Mouse (Mus musculus) cerebellum, adult 18-20 months (tissue): ENCODE data around the gene Igf1r.
A peak's percentile ranks its signal among the peaks of the same experiment; 100 is the strongest.

Experiments
- DNase-seq, 2 experiments: peaks; one replicate each; pipeline ENCODE4 v3.0.0; 2021

The Igf1r gene

DNA sequence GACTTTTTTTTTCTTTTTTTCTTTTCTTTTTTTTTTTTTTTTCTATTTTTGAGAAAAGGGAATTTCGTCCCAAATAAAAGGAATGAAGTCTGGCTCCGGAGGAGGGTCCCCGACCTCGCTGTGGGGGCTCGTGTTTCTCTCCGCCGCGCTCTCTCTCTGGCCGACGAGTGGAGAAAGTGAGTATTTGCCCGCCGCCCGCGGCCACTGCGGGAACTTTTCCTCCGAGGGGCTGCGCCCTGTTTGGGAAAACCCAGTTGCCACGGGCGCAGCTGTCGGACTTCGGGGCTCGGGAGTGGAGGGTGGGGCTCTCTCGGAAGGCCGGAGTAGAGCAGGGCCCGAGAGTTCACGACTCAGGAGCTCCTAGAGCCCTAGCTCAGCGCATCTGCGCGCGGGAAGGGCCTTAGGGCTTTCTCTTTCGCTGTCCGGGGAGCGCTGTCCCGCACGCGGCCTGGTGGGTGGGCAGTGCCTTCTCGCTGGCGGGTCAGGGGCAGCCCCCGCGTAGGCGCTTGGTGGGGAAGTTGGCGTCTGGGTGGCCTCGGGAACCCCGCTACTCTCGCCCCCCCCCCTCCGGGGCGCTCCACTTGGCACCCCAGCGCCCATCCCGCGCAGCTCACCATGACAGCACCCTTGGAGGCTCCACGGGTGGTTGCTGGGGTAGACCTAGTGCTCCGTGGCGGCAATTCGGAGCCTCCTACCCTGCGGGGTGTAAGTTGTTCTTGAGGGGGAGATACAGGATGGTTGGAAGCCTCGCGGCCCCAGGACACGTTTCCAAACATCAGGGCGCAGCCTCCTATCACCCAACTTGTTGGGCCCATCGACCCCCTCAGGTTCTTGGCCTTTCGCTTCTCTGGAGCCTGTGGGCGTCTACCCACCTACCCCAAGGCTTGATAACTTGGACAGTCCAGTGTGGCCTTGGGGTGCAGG, at the start of gene Igf1r:
TSS of gene Igf1r (plus strand) at position 51 of the 924 bp plus-strand sequence.
- peak; percentile 47 to 54 for DNase-seq

DNA sequence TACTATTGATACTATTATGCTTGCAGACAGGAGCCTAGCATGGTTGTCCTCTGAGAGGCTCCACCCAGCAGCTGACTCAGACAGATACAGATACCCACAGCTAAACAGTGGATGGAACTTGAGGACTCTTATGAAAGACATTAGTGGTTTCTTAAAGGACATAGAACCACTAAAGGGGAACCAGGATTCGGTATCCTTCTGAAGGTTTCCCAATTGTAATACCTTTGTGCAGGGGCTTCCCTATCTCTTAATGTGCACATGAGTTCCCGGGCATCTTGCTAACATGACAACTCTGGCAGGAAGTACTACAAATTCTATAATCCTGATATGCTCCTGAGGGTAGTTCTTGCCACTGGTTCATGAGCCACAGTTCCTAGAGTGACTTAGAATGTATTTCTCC, 46.3 kb upstream of the Igf1r start:
- DNase-seq: no peak

DNA sequence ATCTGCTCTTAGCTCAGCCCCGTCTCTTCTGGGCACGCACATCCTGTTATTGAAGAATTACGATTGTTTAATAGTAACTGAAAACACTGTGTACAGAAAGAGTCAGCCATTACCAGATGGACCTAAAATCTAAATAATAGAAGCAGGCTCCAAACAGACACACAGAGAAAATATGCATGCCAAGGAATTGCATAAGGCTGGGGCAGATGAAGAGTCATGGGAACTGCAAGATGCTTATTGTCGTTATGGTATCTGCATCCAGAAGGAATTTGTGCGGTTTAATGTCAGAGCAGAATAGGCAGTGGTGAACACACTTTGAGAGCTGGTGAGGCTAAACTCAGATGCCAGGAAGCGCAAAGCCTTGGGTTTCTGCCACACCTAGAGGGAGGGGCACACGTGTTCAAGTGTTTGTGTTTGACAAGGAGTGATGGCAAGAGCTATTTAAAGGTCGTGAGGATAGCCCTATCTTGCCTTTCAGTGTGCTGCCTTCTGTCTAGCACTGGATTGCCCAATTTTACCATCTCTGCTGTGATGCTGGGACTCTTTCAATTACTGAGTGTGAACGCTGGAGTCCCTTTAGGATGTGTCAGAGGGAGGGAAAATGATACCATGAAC, 44.7 kb upstream of the Igf1r start:
- DNase-seq: no peak

DNA sequence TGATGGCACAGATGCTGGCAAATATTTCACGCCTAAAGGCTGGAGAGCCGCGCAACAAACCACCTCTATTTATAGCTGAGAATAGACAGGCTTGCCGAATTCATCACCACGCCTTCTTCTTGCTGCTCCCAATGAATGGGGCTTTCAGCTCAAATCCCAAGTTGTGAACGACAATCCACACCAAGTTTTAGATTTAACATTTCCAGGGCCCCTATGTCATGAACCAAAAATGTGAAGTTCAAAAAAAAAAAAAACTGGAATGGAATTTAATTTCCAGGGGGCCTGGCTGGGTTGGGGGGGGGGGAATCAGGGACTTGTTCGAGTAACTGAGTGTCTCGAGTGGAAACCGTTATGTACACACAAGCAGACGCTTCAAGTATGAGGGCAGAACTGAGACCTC, 42.1 kb upstream of the Igf1r start:
- no peak for DNase-seq

DNA sequence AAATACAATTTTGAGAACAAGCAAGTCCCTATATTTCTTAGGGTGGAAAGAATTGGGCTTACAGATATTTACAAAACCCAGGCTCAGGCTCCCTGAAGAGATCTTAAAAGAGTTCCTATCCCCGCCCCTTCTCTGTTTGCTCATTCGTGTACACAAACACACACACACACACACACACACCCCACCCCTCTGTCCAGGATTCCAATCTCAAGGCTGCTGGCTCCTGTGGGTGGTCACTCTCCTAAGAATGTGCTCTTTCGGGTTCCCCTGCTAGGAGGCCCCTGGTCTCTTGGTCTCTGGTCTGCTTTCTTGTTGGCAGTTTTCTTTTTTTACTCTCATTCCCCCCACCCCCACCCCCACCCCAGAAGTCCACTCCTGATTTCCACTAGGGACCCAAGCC, 41.7 kb upstream of the Igf1r start:
- no peak for DNase-seq

DNA sequence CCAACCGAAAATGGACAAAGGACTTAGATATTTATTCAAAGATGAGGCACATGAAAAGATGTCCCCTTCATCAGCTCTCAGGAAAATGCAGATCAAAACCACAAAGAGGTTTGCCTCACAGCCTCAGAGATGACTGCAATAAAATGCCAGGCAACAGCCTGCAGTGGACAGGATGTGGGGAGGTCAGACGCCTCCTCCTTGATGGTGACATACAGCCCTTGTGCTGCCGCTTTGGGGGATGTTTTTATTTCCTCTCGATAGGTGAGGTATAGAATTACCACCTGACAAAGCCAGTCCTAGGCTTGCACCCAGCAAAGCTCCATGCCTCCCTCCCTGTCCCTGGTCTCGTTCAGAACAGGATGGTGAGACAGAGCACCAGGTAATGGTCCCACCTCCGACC, 40.8 kb upstream of the Igf1r start:
- DNase-seq: no peak

DNA sequence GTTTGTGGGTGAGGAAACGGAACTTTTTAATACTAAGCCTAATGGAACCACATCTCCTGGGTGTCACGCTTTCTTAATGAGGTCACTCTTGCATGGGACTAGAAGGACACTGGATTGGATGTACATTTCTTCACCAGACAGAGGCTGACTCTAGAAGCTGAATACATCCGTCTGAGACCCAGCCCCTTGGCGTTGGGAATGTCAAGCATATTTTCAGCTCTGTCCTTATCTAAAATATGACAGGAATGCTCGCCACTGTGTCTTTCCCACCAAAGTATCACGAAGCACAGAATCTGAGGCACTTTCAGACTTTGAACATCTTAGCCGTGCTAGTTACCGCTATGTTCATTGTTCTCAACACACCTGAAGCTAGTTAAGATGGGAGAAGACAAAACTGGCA, 35.7 kb upstream of the Igf1r start:
- DNase-seq: no peak

DNA sequence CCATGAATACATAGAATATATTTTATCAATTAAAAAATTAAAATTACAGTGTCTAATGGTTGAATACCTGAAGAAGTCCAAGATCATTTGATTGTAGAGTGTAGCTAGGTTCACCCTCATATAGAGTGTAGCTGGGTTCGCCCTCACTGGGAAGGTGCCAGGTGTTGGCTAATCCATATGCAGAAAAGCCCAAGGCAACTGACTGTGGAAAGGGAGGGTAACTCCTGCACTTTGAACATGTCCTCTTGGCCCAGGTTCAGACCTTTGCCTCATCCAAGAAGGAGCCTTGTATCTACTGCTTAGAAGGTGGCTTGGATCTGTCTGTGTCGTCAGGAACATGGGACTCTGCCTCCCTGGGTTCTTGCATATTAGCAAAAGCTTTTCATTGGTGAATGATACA, 34.9 kb upstream of the Igf1r start:
- no peak for DNase-seq

DNA sequence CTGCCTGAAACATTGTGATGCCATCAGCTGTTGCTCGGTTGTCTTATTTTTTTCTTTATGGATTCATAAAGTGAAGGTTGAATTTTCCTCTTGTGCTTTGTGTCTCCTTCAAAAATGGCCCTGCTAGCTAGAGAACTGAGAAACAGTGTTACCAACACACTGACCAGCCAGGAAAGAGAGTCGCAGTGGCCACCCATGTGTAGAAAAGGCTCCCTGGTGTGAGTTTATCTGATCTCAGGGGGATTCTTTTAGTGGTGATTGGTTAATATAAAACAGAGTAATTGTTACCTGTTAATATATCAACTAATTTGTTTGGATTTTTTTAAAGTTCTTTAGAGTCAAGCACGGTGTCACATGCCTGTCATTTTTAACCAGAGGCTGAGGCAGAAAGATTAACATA, 33.2 kb upstream of the Igf1r start:
- DNase-seq: no peak

DNA sequence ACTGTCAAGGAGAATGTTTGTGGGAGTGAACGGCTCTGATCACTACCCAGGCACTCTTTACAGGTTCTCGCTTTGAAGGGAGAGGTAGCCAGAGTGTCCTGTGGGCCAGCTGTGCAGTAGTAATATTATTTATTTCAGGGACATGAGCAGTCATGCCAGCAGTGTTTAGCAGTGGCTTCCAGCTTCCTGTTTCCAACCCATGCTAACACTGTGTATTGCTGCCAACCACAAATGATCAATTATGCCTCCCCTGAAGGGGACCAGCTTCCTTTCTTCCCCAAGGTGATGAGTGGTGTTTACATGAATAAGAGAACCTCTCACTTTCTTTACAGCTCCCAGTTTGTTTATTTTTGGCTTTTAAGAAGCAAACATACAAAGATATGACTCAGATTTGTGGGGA, 28.4 kb upstream of the Igf1r start:
- no peak for DNase-seq

DNA sequence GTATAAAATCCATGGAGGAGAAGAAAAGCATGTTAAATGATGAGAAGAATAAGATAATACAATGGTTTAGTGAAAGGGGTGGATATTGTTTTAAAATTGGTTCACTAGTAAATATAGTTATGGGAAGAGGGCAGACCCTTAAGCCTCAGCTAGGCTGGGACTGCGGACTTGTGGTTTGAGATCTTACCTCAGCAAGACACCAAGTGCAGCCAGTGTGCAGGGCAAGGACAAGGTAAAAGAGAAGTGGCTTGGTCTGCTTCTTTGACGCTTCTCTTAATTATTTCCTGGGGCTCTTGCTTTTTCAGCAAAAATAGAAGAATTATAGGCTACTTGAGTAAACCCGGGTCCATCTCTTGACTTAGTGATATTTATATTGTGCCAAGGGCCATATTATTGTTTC, 22.5 kb upstream of the Igf1r start:
- no peak for DNase-seq

DNA sequence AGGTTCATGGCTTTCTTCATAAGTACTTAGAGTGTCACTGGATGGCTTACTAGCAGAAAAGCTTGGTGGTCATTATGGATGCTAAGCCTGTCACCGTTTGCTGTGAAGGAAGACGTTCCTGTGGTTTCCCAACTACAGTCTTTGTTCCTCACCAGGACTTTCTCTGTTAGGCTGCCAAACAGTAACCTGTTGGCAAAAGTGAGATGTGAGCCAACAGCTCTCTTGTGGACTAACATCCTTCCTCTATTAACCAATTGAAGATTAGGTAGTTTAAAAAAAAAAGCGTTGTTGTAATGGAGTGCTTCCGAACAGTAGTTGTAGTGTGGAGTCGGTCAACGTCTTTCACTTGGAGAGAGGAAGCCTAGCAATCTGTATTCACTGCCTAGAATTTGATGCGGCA, 15.8 kb upstream of the Igf1r start:
- DNase-seq: no peak

DNA sequence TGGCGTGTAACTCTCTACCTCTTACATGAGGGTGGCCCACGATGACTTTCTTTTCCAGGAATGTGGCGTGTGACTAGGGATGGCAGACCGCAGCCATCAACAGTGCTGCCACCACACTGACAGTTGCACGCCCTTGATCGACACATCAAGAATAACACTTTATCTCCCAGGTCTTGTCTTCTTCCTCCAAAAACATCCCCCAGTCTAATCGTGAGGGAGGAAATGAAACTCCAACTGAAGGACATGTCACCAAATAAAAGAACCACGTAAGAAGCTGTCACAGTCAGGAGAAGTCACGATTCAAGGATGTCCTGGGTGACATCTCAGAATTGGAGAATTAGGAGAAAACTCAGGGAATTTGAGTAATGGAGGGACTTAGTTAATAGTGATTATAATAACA, 8.8 kb upstream of the Igf1r start:
- no peak for DNase-seq

DNA sequence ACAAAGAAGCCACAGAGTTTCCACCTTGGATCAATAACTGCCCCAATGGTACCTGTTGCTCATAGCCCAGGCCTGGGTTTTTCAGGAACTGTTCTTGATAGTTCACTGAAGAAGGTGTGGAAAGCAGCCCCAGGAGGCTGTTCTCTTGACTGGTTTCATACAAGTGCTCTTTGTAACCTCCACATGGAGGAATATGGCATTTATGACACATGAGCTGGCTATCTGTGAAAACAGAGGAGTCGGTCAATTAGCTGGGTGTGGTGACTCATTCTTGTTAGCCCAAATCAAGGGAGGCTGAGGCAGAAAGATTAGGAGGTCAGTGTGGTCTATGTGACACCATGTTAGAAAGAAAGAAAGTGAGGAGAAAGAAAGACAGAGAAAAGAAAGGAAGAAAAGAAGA, 5.7 kb upstream of the Igf1r start:
- no peak for DNase-seq

DNA sequence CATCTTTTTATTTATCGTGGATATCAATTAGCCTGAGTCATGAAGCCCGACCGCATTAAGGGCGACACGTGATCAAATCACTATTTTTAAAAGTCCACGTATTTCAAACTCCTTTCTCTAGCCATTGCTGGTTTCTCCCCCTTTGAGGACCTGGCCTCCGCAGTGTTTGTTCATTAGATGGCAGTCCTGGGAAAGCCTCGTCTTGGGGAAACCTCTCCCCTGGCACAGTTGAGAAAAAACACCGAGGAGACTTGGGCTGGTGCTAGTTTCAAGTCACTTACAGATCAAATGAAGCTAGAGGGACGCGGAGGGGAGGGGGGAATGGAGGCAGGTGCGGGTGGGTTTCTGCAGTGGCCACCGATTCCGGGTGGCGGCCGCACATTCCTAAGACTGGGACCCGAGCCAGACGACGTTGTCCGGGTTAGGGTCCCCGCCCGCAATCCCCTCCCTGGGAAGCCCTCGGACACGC, 2.2 kb upstream of the Igf1r start:
- no peak for DNase-seq

DNA sequence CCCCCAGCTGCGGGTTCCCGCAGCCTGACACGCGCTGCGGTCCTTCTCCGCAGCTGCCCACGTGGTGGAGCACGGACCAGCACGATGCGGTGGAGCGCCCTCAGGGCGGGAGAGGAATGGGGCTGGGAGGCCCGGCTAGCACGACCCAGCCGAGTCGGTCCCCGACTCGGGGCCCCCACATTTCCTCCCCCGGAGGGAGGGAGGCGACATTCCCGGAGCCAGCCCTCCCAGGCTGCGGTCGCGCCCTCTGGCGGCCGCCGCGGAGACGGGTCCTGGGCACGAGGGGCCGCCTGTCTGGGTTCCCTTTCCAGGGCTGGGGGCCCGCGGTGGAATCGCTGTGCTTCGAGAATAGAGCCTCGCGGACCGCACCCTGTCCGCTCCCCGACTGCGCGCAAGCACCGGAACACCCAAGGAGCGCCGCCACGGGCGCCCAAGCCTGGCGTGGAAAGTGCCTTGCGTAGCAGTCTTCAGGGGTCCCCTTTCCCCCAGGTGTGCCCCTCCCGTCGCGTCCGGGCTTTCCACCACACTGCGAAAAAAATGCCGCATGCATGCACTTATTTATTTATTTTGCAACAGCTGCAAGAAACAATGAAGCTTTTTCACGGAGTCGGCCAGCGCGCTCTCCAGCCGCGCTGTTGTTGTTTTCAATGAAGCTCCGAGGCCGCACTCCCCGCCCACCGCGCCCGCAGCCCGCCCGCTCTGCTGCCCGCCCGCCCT, 1.7 kb upstream of the Igf1r start:
- DNase-seq: peak; percentile 84 to 91

DNA sequence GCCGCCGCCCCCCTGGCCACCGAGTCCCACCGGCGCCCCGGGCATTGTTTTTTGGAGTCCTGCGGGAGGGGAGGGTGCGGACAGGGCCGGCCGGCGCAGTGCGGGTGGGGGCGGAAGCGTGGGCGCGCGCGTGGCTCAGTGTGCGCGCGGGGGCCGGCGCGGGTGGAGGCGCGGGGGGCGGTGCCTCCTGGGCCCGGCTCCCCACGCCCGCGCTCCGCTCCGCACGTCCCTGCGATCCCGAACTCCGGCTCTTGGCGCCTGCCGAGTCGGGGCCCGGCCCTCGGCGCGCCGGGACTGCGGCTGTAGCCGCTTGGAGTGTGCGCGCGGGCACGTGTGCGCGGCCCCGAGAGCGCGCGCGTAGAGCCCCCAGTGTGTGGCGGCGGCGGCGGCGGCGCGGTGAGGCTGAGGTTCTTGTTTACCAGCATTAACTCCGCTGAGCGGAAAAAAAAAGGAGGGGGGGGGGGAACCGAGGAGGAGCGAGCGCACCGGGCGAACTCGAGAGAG, 1.0 kb upstream of the Igf1r start:
- DNase-seq: peak; percentile 95 to 100

DNA sequence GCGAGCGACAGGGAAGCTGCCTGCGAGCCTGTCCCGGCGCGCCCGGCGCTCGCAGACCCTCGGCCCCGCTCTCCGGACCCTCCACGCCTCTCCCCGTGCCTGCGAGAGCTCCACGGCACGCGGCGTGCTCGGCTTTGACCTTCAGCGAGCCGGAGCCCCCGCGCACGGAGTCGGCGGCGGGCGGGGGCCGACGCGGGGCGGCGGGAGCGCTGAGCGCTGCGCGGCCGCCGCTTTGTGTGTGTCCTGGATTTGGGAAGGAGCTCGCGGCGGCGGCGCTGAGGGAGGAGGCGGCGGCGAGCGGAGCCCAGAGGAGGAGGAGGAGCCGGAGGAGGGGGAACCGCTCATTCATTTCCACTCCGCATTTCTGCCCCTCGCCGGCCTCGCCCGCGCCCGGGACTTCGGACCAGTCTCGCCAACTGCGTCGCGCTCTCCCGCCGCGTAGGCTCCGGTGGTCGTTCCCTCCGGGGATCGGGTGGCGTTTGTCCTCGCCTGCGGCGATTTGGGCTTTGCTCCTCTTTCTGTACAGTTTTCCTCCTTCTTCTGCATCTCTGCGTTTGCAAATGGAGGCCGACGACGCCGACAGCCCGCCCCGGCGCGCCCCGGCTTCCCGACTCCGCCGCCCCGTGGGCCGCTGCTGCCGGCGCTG, 468 bp upstream of the Igf1r start:
- peak; percentile 86 to 87 for DNase-seq

DNA sequence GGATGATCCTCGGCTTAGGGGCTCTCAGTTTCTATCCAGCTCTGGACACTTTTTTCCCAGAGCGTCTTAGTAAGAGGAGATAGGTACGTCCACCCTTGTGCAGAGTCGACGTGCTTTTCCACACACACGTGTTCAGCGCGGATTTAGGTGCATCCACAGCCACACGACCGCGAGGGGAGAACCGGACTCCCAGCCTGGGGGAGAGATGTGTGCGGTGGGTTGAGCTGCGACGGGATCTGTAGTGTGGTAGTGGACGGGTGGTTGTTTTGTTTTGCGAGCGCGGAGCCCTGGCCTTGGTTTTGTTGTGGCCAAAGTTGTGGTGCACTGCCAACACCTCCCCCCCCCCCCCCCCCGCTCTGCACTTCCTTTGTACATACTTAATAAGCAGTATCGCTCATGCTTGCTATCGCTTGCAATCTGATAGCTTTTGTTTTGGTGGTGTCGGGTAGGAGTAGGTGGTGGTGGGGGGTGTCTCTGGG, 1.2 kb downstream of the Igf1r start:
- peak in 1 of 2 experiments; percentile 37 for DNase-seq

DNA sequence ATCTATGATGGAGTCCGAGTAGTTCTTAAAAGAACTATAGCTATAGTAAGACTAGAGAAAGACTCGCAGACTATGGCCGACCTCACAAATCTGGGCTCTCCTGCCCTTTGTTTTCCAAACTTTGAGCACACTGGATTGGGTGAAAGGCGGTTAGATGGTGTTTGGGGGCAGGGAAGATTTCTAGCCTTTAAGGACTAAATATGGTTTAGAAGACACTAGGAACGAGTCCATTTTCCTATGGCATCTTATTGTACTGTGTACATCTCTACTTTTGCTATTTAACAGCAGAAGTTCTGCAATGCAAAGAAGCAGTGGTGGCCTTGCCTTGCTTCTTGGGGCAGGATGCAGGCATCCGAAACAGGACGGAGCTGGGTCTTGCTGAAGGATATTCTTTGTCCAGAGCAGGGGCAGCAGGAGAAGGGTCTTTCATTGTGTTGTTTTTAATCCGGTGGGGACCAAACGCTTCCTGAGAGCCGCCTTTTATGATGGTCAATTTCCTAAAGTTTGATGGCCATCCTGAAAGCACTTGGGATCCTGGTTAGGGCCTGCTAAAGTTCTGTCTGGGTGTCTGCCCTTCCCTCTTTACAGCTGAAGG, 2.1 kb downstream of the Igf1r start:
- no peak for DNase-seq

DNA sequence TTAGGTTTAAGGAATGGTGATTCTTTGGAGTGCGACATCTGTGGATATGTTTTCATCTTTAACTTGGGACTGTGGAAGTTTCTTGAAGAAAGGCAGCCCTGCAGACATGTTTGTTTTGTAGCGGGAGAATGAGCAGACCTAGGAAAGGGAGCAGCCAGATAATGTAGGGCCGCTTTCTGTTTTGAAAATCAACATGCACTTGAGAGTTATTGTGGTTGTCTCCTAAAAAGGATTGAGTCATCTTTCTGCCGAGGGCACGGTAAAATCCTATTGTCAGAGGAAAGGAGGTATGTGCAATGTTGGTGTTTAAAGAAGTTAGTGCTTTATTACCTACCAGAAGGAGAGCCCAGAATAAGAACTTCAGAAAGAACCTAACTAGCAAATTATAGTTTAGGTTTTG, 2.6 kb downstream of the Igf1r start:
- DNase-seq: no peak

DNA sequence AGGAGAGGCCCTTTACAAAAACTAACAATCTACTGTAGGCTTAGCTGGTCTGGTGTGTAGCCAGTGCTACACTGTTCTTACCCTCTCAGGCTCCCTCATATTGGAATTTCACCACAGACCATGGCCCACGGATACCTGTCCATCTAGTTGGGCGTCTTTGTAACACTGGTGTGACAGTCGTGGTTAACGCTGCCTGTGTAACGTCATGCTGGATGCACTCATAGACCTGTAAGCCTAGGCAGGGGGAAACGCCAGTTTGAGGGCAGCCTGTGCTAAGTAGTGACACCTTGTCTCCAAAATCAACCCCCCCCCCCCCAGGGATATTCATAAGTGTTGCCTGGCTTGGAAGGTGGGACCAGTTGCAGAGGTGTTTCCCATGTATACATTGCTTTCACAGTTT, 4.7 kb downstream of the Igf1r start:
- DNase-seq: no peak
